Mouse (Mus musculus): ENCODE data around the gene R3hdm2. TPM values are rescaled to one million over a fixed set of nuclear protein-coding genes. Genes with fewer than 3 reads are reported as not detected.
A peak's percentile ranks its signal among the peaks of the same experiment; 100 is the strongest.

The R3hdm2 gene
- polyA plus RNA-seq, 1 experiment: 118 TPM

DNA sequence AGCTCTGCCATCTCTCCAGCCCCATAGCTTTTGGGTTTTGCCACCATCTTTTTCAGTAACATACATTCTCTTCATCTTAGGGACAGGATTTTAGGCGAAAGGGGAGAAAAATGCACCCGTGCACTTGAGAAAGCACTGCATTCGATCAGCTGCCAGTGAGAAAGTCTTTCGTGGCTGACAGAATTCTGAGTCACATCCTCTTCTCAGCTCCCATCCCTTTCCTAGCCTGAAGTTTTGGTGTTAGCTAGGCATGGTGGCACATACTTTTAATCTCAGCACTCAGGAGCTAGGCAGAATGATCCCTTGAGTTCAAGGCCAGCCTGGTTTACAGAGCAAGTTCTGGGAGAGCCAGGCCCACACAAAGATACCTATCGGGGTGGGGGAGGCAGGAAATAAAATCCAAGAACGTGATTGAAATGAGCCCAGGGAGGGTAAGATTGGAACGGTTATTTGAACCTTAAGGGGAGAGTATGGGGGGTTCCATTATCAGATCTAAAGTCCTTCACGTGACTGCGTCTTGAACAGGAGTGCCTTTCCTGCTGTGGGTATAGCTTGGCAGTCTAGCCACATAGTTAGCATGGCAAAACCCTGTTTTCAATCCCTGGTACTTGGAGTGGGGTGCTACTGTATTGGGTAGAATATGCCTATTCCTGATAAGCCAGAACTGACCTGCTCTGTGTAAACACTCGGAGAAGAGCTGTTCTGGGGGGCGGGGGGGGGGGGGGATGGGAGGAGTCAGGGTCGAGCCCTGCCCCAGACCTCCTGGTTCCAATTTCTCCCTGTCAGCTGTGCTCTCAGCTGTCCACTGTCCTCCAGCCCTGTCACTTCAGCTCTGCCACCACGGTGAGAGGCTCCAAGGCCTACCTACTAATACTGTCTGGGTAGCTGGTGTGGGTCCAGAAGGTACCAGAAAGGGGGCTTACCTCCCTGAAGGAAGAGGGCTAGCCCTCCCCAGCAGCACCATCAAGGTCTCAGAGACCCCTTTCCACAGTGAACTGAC lies 121.1 kb downstream of the R3hdm2 start, which contains the start of gene Stac3:
Stac3 (plus strand) TSS at position 793 of the 1,000 bp plus-strand sequence.
- Histone ChIP-seq H3K4me1 (ENCODE audit: control insufficient read depth, insufficient read depth, low read length) (peaks cover 14% of the 10 kb centered on the region), H3K27ac (ENCODE audit: insufficient read depth, low read length) (peak within 1 kb of the TSS; percentile 89), H3K4me3 (ENCODE audit: insufficient read depth, low read length) (no peak within 1 kb of the TSS)
- TF ChIP-seq CTCF (IDR thresholded peaks at IDR 0.05; ENCODE audit: borderline replicate concordance, insufficient read depth, low read length) (no peak), POLR2A (IDR thresholded peaks at IDR 0.05; ENCODE audit: low read depth, low read length) (no peak)

DNA sequence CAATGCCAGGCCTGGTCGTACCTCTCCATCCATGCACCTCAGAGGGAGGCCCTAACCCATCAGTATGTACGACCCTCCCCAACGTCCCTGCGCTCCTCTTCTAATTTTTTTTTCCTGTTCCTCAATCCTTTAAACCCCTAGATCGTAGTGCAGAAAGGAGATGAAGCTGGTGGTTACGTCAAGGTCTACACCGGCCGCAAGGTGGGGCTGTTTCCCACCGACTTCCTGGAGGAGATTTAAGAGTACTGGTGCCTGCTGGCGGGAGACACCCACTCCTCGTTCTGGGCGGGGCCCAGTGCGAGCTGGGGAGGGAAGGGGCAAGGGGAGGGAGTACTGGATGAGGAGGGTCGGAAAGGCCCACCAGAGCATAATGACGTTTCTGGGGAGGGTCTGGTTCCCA lies 128.1 kb downstream of the R3hdm2 start:
- Histone ChIP-seq H3K4me1 (ENCODE audit: control insufficient read depth, insufficient read depth, low read length) (no peaks in the 10 kb centered on the region; the same call in none of the 2 replicates), H3K4me3 (ENCODE audit: insufficient read depth, low read length) (no peak overlapping the region), H3K27ac (ENCODE audit: insufficient read depth, low read length) (no peak overlapping the region)
- no peak for TF ChIP-seq POLR2A (IDR thresholded peaks at IDR 0.05; ENCODE audit: low read depth, low read length)
- TF ChIP-seq CTCF (IDR thresholded peaks at IDR 0.05; ENCODE audit: borderline replicate concordance, insufficient read depth, low read length): peak; percentile 64; the same call in 1 of the 2 replicates

DNA sequence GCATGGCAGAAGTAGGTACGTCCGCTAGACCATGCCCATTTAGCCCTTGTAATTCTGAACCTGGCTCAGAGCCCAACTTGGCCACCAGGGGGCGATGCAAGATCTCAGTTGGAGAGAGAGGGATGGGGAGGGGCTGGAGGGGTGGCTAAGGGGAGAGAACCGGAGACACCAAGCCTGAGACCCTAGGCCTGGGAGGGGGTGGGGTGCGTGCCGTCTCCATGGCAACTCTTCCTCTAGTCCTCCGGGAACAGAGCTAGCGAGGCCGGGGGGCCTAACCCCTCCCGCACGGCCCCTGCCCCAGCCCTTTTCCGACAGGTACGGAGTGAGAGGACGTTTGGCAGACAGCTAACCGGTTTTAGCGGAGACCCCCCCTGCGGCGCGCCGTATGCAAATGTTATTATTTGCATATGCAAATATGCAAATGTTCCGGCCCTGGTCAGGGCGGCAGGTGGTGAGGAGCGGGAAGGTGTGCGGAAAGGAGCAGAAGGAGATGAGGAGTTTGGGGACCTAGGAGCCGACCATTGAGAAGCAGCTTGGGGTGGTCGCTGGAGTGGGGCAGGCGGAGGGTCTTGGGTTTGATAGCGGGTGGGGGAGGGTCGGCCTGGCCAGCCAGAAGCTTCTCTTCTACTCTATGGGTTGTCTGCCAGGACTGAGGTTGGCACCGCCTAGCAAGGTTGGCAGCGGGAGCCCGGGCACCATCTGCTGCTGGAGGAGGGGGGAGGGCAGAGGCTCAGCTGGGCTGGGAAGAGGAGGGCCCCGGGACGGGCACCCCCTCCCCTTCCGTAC lies 129.1 kb downstream of the R3hdm2 start:
- H3K4me3 ChIP-seq (ENCODE audit: insufficient read depth, low read length): no peak overlapping the region
- no peak overlapping the region for H3K27ac ChIP-seq (ENCODE audit: insufficient read depth, low read length)
- TF ChIP-seq POLR2A (IDR thresholded peaks at IDR 0.05; ENCODE audit: low read depth, low read length) (no peak), CTCF (IDR thresholded peaks at IDR 0.05; ENCODE audit: borderline replicate concordance, insufficient read depth, low read length) (peak; percentile 63)
- no peaks in the 10 kb centered on the region; the same call in none of the 2 replicates for H3K4me1 ChIP-seq (ENCODE audit: control insufficient read depth, insufficient read depth, low read length)

DNA sequence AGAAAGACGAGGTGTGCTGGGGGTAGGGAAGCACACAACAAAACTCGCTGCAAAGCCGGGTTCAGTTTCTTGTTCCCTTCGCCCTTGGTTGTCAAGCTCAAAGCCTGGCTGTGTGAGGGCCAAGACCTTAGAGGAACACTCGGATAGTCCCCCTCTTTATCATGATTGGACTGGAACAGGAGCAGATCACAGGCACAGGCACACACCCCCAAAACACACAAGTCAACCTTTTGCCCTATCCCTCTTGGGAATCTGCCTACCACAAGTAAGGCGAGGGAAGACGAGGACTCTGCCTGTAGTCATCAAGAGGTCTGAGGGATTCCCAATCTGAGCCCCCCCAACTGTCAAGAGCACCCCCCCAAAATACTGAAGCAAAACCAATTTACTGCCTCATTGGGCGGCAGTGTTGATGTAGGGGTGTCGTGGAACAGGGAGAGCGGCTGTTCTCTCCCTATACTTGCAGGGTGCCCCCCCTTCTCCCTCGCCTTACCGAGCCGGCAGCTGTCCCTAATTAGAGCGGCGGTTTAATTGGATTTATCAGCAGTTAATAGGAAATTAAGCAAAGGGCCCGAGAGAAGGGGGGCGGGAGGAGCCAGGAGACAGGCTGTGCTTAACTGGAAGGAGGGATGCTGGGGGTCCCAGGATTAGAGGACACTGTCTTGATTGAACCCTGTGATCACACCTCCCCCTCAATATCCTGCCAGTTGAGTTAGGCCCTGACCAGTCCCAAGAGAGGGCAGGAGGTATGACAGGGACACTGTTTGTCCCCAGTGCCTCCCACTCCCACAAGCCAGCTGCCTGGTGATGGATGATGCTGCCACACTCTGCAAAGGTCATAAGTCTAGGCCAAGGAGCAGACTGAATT lies 129.9 kb downstream of the R3hdm2 start:
- Histone ChIP-seq H3K4me3 (ENCODE audit: insufficient read depth, low read length) (no peak overlapping the region), H3K4me1 (ENCODE audit: control insufficient read depth, insufficient read depth, low read length) (no peaks in the 10 kb centered on the region; the same call in none of the 2 replicates), H3K27ac (ENCODE audit: insufficient read depth, low read length) (no peak overlapping the region)
- no peak for TF ChIP-seq CTCF (IDR thresholded peaks at IDR 0.05; ENCODE audit: borderline replicate concordance, insufficient read depth, low read length)
- TF ChIP-seq POLR2A (IDR thresholded peaks at IDR 0.05; ENCODE audit: low read depth, low read length): no peak

DNA sequence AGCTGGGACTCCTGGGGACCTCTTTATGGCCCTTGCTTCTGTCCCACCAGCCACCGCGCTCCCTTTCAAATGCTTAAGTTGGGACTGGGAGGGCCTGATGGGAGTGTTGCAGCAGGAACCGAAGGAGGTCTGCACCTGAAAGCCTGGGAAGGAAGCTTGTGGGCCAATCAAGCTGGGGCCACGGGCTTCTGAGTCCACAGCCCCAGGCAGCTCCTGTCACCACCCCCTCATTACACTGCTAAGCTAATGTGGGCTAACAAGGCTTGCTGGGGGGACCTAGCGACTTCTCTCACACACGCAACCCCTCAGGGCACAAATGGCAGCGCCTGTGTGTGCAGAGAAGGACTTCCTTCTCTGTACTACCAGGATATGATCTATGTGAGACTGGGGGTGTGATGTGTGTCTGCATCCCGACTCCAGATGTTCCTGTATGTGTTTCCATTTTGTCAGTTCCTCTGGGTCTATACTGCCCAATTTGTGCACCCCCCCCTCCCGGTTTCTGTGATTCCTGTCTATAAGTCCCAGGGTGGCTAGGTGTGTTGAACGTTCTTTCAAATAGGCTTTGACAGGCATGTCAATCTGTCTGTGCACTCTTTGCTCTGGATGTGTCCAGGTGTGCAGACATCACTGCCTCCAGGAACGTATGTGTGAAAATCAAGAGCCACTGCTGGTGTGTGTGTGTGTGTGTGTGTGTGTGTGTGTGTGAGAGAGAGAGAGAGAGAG lies 130.9 kb downstream of the R3hdm2 start:
- H3K4me1 ChIP-seq (ENCODE audit: control insufficient read depth, insufficient read depth, low read length): no peaks in the 10 kb centered on the region; the same call in none of the 2 replicates
- no peak overlapping the region for H3K27ac ChIP-seq (ENCODE audit: insufficient read depth, low read length)
- TF ChIP-seq POLR2A (IDR thresholded peaks at IDR 0.05; ENCODE audit: low read depth, low read length) (no peak), CTCF (IDR thresholded peaks at IDR 0.05; ENCODE audit: borderline replicate concordance, insufficient read depth, low read length) (no peak)
- H3K4me3 ChIP-seq (ENCODE audit: insufficient read depth, low read length): peak overlapping the region; percentile 57

DNA sequence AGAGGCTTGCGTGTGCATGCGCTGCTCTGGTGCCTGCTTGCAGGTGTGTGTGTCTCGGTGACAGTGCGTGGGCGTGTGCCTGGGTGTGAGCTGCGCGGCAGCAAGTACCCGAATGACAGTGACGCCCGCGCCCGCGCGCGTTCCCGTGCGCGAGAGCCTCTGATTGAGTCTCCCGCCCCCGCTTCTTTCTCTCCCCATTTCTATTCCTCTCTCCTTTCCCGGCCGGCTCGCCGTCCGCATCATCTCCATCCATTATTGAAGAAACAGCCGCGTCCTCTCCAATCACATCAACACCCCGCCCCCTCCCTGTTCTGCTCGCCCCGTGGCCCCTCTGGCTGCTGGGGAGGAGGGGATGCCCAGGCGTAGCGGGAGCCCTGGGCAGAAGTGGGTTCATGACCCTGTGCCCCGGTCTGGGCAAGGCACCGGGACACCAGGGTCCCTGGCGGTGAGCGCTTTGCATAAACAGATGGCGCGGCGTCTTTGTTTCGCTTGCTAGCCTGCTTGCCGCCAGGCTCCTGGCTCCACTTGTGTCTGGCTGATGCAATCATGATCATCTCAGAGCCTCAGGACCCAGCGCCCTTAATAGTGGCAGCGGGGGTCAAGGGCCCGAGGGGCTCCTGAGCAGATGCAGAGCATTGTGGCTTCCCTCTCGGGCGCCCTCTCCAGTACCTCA lies 131.6 kb downstream of the R3hdm2 start:
- H3K4me3 ChIP-seq (ENCODE audit: insufficient read depth, low read length): peak overlapping the region; percentile 57
- H3K4me1 ChIP-seq (ENCODE audit: control insufficient read depth, insufficient read depth, low read length): no peaks in the 10 kb centered on the region; the same call in none of the 2 replicates
- peak; percentile 39 for TF ChIP-seq POLR2A (IDR thresholded peaks at IDR 0.05; ENCODE audit: low read depth, low read length)
- TF ChIP-seq CTCF (IDR thresholded peaks at IDR 0.05; ENCODE audit: borderline replicate concordance, insufficient read depth, low read length): no peak
- peak overlapping the region; percentile 38; the same call in 1 of the 2 replicates for H3K27ac ChIP-seq (ENCODE audit: insufficient read depth, low read length)

DNA sequence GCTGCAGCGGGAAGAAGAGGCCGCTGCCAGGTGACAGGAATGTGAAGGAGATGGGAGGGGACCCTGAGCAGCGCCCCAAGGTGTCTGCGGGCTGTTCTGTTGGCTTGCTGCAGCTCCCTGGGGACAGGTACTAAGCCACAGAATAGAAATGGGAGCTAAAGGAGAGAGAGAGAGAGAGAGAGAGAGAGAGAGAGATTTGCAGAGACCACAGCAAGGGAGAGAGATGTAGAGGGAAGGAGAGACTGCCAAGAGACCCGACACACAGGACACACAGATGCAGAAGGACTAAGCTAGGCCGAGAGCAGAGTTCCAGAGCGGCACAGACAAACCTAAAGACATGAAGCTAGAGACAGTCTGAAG lies 132.2 kb downstream of the R3hdm2 start:
- Histone ChIP-seq H3K27ac (ENCODE audit: insufficient read depth, low read length) (peak overlapping the region; percentile 38; the same call in 1 of the 2 replicates), H3K4me1 (ENCODE audit: control insufficient read depth, insufficient read depth, low read length) (no peaks in the 10 kb centered on the region; the same call in none of the 2 replicates), H3K4me3 (ENCODE audit: insufficient read depth, low read length) (peak overlapping the region; percentile 57)
- TF ChIP-seq CTCF (IDR thresholded peaks at IDR 0.05; ENCODE audit: borderline replicate concordance, insufficient read depth, low read length) (no peak), POLR2A (IDR thresholded peaks at IDR 0.05; ENCODE audit: low read depth, low read length) (no peak)

DNA sequence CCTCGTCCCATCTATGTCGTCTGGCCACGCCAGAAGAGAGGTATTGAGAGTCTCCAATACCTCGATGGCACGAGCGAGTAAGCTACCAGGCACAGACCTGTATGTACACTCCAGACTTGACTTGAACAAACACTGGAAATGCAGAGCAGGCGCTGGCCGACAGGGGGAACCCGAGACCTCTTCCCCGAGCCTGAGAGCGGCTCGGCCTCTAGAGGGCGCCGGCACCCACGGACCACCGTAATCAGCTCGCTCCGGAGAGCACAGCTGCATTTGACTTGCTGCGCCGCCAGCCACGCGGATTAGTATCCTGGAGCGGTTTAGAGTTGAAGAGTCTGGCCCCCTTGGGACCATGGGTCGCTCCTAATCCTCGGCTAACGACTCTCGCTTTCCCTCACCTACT lies 132.7 kb downstream of the R3hdm2 start:
- peak; percentile 97 for TF ChIP-seq CTCF (IDR thresholded peaks at IDR 0.05; ENCODE audit: borderline replicate concordance, insufficient read depth, low read length)
- no peak for TF ChIP-seq POLR2A (IDR thresholded peaks at IDR 0.05; ENCODE audit: low read depth, low read length)
- H3K27ac ChIP-seq (ENCODE audit: insufficient read depth, low read length): no peak overlapping the region
- H3K4me3 ChIP-seq (ENCODE audit: insufficient read depth, low read length): no peak overlapping the region
- no peaks in the 10 kb centered on the region; the same call in none of the 2 replicates for H3K4me1 ChIP-seq (ENCODE audit: control insufficient read depth, insufficient read depth, low read length)
